Mouse (Mus musculus) intestine, postnatal 0 days (tissue): ENCODE results near the gene Ogfod2. TPM values are rescaled to one million over a fixed set of nuclear protein-coding genes. Genes with fewer than 3 reads are reported as not detected.

Experiments used
- ATAC-seq: fragments of 200-750 bp; cut with Nextera tagmentation; 2 replicates; pipeline ENCODE4 v1.8.0; 2017; ENCODE audit warnings: mild to moderate bottlenecking, moderate TSS enrichment, moderate library complexity
- H3K27ac ChIP-seq: fragments of 300-500 bp; sonication (generic); 2 replicates; pipeline ENCODE4 v1.5.1; 2014; ENCODE audit warnings: mild to moderate bottlenecking, low read depth, low read length, moderate library complexity
- H3K27me3 ChIP-seq: fragments of 300-500 bp; sonication (generic); replicated peaks from 2 replicates; pipeline ENCODE4 v1.6.1; 2014; ENCODE audit warnings: low read length, mixed read lengths; ENCODE audit not compliant: control insufficient read depth, insufficient read depth
- H3K36me3 ChIP-seq: fragments of 300-500 bp; sonication (generic); 2 replicates; pipeline ENCODE4 v1.6.1; 2014; ENCODE audit warnings: mild to moderate bottlenecking, moderate library complexity; ENCODE audit not compliant: control insufficient read depth, insufficient read depth
- H3K4me1 ChIP-seq: fragments of 300-500 bp; sonication (generic); replicated peaks from 2 replicates; pipeline ENCODE4 v1.6.1; 2014; ENCODE audit warnings: antibody characterized with exemption, low read length, mixed read lengths; ENCODE audit not compliant: control insufficient read depth, insufficient read depth
- H3K4me2 ChIP-seq: fragments of 300-500 bp; sonication (generic); replicated peaks from 2 replicates; pipeline ENCODE4 v1.6.1; 2014; ENCODE audit warnings: low read depth, mild to moderate bottlenecking, moderate library complexity
- H3K4me3 ChIP-seq: fragments of 300-500 bp; sonication (generic); 2 replicates; pipeline ENCODE4 v1.5.1; 2014; ENCODE audit warnings: low read depth, low read length
- H3K9ac ChIP-seq: fragments of 300-500 bp; sonication (generic); 2 replicates; pipeline ENCODE4 v1.6.1; 2014; ENCODE audit warnings: mild to moderate bottlenecking, low read depth, low read length
- H3K9me3 ChIP-seq: fragments of 300-500 bp; sonication (generic); 2 replicates; pipeline ENCODE4 v1.6.1; 2016; ENCODE audit warnings: mixed run types; ENCODE audit not compliant: control insufficient read depth
- CTCF ChIP-seq: sonication (generic); IDR thresholded peaks from 2 replicates; pipeline ENCODE4 v1.5.1; 2016; ENCODE audit warnings: low read depth, mild to moderate bottlenecking, control low read depth, antibody characterized with exemption, moderate library complexity
- WGBS: fragments of 180-500 bp; shearing (Covaris S2); extraction: QIAGEN DNeasy Blood & Tissue Kit; methylation state at CpG from one replicate; pipeline ENCODE4 v1.1.7; 2014; 5-methylcytosine and 5-hydroxymethylcytosine counted together
- polyA plus RNA-seq: library from polyadenylated mRNA; unstranded; fragments of >200 nt; fragmentation: Nextera tagmentation; extraction: Ambion mirVana; gene quantifications from 2 replicates; pipeline ENCODE4 v1.2.1, GENCODE M21; 2015

The Ogfod2 gene
- polyA plus RNA-seq, 1 experiment from 2014 or later, result 21.3 TPM

DNA sequence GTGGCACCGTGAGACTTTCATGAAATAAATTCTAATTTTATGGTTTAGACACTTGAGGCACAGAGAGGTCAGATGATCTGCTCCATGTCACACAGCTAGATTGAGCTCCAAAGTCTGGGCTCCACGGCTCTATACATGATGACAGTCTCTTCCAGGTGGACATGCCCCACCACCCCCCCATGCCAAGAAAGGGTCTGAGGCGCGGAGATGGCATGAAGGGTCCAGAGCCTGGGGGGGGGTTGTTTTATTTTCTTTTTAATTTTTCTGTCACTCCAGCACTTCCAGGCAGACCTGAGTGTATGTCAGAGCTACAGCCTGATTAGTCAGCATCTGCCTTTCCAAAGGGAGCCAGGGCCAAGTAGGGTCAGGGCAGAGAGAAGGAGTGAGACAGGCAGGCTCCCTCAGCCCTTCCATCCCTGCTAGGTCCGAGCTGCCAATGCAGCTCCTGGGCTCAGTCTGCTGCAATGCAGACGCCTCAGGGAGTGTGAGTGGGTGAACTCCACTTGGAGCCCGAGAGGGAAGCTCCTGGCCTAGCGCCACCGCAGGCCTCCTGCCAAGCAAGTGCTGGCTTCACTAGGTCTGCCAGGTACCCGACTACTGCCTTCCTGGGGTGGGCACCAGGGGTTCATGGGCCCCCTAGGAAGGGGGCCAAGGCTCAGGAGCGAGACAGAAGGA, 18.8 kb upstream of the Ogfod2 start:
- no peaks in the 10 kb centered on the region; the same call in 1 of the 2 replicates for H3K36me3 ChIP-seq

DNA sequence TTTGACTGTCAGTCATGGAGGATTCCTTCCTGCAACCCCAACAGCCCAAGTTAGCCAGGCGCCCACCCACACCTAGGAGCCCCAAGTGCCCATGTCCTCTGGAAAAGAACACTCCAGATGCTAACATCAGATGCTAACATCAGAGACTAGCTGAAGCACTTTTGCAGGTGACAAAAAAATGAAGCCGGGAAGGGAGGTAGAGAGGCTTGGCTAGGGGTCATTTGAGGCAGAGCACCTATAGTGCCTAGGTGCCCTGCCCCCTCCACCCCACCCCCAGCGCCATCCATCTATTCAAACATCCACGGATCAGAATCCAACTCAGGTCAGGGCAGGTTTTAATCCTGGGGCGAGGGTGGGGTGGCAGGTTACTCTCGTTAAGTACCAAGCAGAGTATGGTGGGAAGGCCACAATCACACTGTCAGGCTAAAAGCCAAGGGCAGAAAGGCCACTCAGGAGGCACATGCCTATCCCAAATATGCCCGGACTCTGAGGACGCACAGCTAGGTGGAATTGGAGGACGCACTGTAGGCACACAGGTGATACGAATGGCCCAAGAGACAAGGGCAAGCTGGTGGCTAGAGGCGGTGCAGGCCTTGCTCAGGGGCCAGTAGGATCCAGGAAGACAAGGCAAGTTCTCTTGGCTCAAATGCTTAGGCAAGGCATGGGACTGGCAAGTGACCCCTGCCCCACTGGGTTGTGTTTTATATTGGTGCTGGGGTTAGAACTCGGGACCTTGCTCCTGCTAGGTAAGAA, 18.1 kb upstream of the Ogfod2 start:
- no peak for ATAC-seq

More for the DNA sequence above, 18.8 kb upstream of the Ogfod2 start:
- Histone ChIP-seq H3K27ac (no peak overlapping the region), H3K27me3 (no peaks in the 10 kb centered on the region), H3K4me1 (peaks cover 6% of the 10 kb centered on the region; the same call in 1 of the 2 replicates), H3K9me3 (no peaks in the 10 kb centered on the region), H3K9ac (no peak overlapping the region), H3K4me2 (no peak overlapping the region), H3K4me3 (no peak overlapping the region)
- no peak for ATAC-seq
- no peak for TF ChIP-seq CTCF
- WGBS, result 80% methylated on average over 11 of the region's 11 CpGs

DNA sequence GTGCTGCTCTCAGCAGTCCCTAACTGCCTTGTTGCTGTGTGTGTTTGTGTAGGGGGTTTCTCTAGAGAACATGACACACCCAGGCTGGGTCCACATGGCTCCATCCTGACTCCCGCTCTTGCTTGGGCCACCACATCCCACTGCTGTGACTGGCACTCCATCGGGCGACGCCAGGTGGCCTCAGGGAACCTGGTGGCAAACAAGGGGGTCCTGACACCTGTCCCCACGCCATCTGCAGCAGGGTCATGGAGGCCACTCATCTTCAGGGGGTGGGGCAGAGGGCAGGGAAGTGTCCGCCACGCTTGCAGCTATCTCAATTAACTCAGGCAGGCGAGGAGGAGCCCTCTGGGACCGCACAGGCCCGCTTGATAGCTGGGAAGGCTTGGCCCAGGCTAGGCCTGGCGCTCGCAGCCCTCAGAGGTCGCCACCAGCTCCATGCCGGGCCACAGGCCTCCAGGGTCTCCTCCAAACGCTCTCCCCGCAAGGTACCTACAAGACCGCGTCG, 17.0 kb upstream of the Ogfod2 start:
- H3K9me3 ChIP-seq, result no peaks in the 10 kb centered on the region
- no peaks in the 10 kb centered on the region for H3K36me3 ChIP-seq
- WGBS, result 11% methylated on average over 19 of the region's 19 CpGs
- no peak; the same call in 1 of the 2 replicates for TF ChIP-seq CTCF
- peak overlapping the region; percentile 92 for H3K4me2 ChIP-seq
- H3K9ac ChIP-seq, result peak overlapping the region; percentile 64
- ATAC-seq, result peak; percentile 6
- H3K27ac ChIP-seq, result peak overlapping the region; percentile 24; the same call in 1 of the 2 replicates
- H3K4me3 ChIP-seq, result peak overlapping the region; percentile 48
- H3K4me1 ChIP-seq, result peaks cover 6% of the 10 kb centered on the region; the same call in 1 of the 2 replicates
- H3K27me3 ChIP-seq, result no peaks in the 10 kb centered on the region

More for the DNA sequence above, 18.1 kb upstream of the Ogfod2 start:
- H3K9me3 ChIP-seq, result no peaks in the 10 kb centered on the region
- no peak overlapping the region for H3K4me2 ChIP-seq
- H3K27me3 ChIP-seq, result no peaks in the 10 kb centered on the region
- no peak overlapping the region for H3K4me3 ChIP-seq
- H3K9ac ChIP-seq, result no peak overlapping the region
- peaks cover 6% of the 10 kb centered on the region; the same call in 1 of the 2 replicates for H3K4me1 ChIP-seq
- no peaks in the 10 kb centered on the region for H3K36me3 ChIP-seq
- H3K27ac ChIP-seq, result no peak overlapping the region
- 88% methylated on average over 12 of the region's 12 CpGs for WGBS
- no peak for TF ChIP-seq CTCF

DNA sequence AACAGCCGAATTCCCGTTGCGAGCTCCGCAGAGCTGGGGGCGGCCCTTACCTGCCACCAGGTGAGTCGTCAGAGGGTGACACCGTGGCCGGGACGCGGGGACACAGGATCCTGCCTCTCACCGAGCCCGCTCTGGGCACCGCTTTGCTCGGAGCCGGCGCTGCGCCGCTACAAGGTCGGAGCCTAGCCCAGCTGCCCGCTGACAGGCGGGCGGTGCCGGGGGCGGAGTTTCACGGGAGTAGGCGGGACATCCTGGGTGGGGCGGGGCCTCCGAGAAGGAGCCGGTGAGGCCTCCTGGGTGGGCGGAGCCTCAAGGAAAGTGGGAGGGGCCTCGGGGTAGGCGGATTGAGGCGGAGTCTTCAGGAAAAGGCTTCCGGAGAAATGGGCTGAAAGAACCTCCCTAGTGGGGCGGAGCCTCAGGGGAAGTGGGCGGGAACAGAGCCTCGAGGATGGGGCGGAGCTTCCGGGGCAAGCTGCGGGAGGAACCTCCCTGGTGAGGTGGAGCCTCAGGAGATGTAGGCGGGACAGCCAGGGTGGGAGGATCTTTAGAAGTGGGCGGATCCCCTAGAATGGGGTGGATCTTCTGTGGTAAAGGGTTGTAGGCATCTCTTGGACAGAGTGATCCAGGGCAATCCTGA, 16.4 kb upstream of the Ogfod2 start, which contains the start of gene Abcb9:
Gene Abcb9, minus strand, starts transcription at position 203 of the 637 bp plus-strand sequence.
- Histone ChIP-seq H3K9ac (peak within 1 kb of the TSS; percentile 64), H3K4me1 (peaks cover 6% of the 10 kb centered on the region; the same call in 1 of the 2 replicates), H3K9me3 (no peaks in the 10 kb centered on the region), H3K27ac (peak within 1 kb of the TSS; percentile 24; the same call in 1 of the 2 replicates), H3K36me3 (no peaks in the 10 kb centered on the region), H3K4me3 (peak within 1 kb of the TSS; percentile 48), H3K4me2 (peak within 1 kb of the TSS; percentile 92), H3K27me3 (no peaks in the 10 kb centered on the region)
- TF ChIP-seq CTCF, result no peak
- WGBS, result under 1% methylated on average over 42 of the region's 42 CpGs
- peak; percentile 77 for ATAC-seq

DNA sequence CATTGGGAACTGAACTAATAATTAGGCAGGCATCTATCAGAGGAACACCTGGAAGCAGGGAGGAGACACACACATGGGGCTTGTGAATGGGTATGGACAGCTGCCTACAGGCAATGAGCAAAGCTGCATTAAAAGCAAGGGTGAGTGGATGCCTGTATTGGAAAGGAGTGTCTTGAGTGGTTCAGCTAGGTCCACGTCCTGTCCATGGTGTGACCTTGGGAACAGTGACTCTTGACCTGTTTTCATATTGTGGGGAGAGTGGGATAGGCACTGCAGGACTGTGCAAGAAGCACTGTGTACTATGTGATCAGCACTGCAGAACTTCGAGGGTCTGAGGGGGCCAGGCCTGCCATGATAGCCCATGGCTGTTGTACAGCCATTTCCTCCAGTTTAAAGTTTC, 13.2 kb upstream of the Ogfod2 start:
- H3K4me1 ChIP-seq, result no peaks in the 10 kb centered on the region; the same call in 1 of the 2 replicates
- no peak overlapping the region for H3K9ac ChIP-seq
- no peak overlapping the region for H3K4me3 ChIP-seq
- no peaks in the 10 kb centered on the region for H3K27me3 ChIP-seq
- H3K4me2 ChIP-seq, result no peak overlapping the region
- WGBS, result 85% methylated on average over 2 of the region's 2 CpGs
- no peak for ATAC-seq
- H3K9me3 ChIP-seq, result no peaks in the 10 kb centered on the region
- no peak overlapping the region for H3K27ac ChIP-seq
- no peaks in the 10 kb centered on the region for H3K36me3 ChIP-seq
- no peak for TF ChIP-seq CTCF
